7 mouse cellular contexts compared by ENCODE assay signal in genomic region chr17:45555452-45556106, GRCm38 (mm10). TPM values are rescaled to one million over a fixed set of nuclear protein-coding genes. Genes with fewer than 3 reads are reported as not detected.
A peak's percentile ranks its signal among the peaks of the same experiment; 100 is the strongest.
DNase-seq lines count a peak whose midpoint lies in the region; ATAC-seq lines count a peak whose summit lies in the region.

Nfkbie (plus strand) TSS chr17:45555703.

- H3K4me1 ChIP-seq in embryonic facial prominence, embryonic 10.5 days: peaks cover 58% of the 10 kb centered on the region
- peaks cover 29% of the 10 kb centered on the region for H3K4me1 ChIP-seq in limb, embryonic 12.5 days (replicated peaks)
- peaks cover 15% of the 10 kb centered on the region; the same call in 1 of the 2 replicates for H3K4me1 ChIP-seq in midbrain, embryonic 14.5 days (ENCODE audit: control insufficient read depth, insufficient read depth, low read length)

- H3K9ac ChIP-seq in limb, embryonic 12.5 days (replicated peaks): peak within 1 kb of the TSS; percentile 72
- H3K9ac ChIP-seq in midbrain, embryonic 14.5 days (replicated peaks; ENCODE audit: low read length): peak within 1 kb of the TSS; percentile 66

- DNase-seq in adrenal gland, postnatal 10 days: peak; percentile 98
- peak; percentile 98 for DNase-seq in embryonic facial prominence, embryonic 10.5 days (ENCODE audit: low spot score)
- peak; percentile 92 for DNase-seq in kidney, adult 11 months
- peak; percentile 94 for DNase-seq in midbrain, embryonic 14.5 days
- DNase-seq in spleen, adult 12 weeks (ENCODE audit: low spot score): peak; percentile 91

- ATAC-seq in granulocyte monocyte progenitor cell, adult 5-6 weeks (replicated peaks; ENCODE audit: poor library complexity, severe bottlenecking): peak; percentile 65
- ATAC-seq in limb, embryonic 12.5 days (ENCODE audit: insufficient number of reproducible peaks, insufficient read depth, low FRiP score, low TSS enrichment, low read depth): peak; percentile 48
- ATAC-seq in midbrain, embryonic 14.5 days (ENCODE audit: low FRiP score, low TSS enrichment): peak; percentile 83

- no peaks in the 10 kb centered on the region for H3K9me3 ChIP-seq in embryonic facial prominence, embryonic 10.5 days
- no peaks in the 10 kb centered on the region for H3K9me3 ChIP-seq in limb, embryonic 12.5 days
- no peaks in the 10 kb centered on the region for H3K9me3 ChIP-seq in midbrain, embryonic 14.5 days (ENCODE audit: control insufficient read depth, low read length)

- peaks cover 48% of the 10 kb centered on the region for H3K27me3 ChIP-seq in embryonic facial prominence, embryonic 10.5 days (replicated peaks; ENCODE audit: low read depth, poor library complexity, severe bottlenecking)
- peaks cover 39% of the 10 kb centered on the region for H3K27me3 ChIP-seq in limb, embryonic 12.5 days
- no peaks in the 10 kb centered on the region for H3K27me3 ChIP-seq in midbrain, embryonic 14.5 days (ENCODE audit: control insufficient read depth, insufficient read depth, low read length)

- peak within 1 kb of the TSS; percentile 72 for H3K27ac ChIP-seq in embryonic facial prominence, embryonic 10.5 days (replicated peaks)
- H3K27ac ChIP-seq in limb, embryonic 12.5 days: no peak within 1 kb of the TSS
- 0 out of 2 replicates have a peak within 1 kb of the TSS, but pooled peaks have one; percentile 9 for H3K27ac ChIP-seq in midbrain, embryonic 14.5 days (replicated peaks; ENCODE audit: low read depth, low read length)

- H3K4me3 ChIP-seq in embryonic facial prominence, embryonic 10.5 days: peak within 1 kb of the TSS; percentile 79
- H3K4me3 ChIP-seq in limb, embryonic 12.5 days (replicated peaks): peak within 1 kb of the TSS; percentile 58
- H3K4me3 ChIP-seq in midbrain, embryonic 14.5 days (replicated peaks; ENCODE audit: low read depth, low read length): peak within 1 kb of the TSS; percentile 59

- H3K4me2 ChIP-seq in limb, embryonic 12.5 days: peak within 1 kb of the TSS; percentile 94
- H3K4me2 ChIP-seq in midbrain, embryonic 14.5 days (ENCODE audit: low read length): peak within 1 kb of the TSS; percentile 96

- peaks cover 4% of the 10 kb centered on the region; the same call in 1 of the 2 replicates for H3K36me3 ChIP-seq in embryonic facial prominence, embryonic 10.5 days (replicated peaks)
- 0 out of 2 replicates have a peak, but pooled peaks cover 6% of the 10 kb centered on the region for H3K36me3 ChIP-seq in limb, embryonic 12.5 days
- H3K36me3 ChIP-seq in midbrain, embryonic 14.5 days (ENCODE audit: control insufficient read depth, insufficient read depth, low read length): no peaks in the 10 kb centered on the region

- WGBS in embryonic facial prominence, embryonic 10.5 days: under 1% methylated on average over 45 of the region's 45 CpGs
- WGBS in limb, embryonic 12.5 days: under 1% methylated on average over 45 of the region's 45 CpGs
- WGBS in midbrain, embryonic 14.5 days: under 1% methylated on average over 45 of the region's 45 CpGs

RNA-seq across cellular contexts. Expression of gene Nfkbie, which starts in this region (rescaled TPM):
- 1 to 10 TPM; 4.4 to 6.2 TPM for total RNA-seq in adrenal gland, postnatal 10 days (2021)
- 6.6 and 7.1 TPM in 2 replicates for polyA plus RNA-seq in embryonic facial prominence, embryonic 10.5 days (2016; fragmentation: Nextera tagmentation; extraction: Ambion mirVana)
- 4.6 and 7.8 TPM in 2 replicates for total RNA-seq in granulocyte monocyte progenitor cell, adult 5-6 weeks (2014; fragmentation: Nextera tagmentation)
- total RNA-seq in granulocyte monocyte progenitor cell, adult 5-6 weeks (2017): 4.9 and 6.0 TPM in 2 replicates
- polyA plus RNA-seq in limb, embryonic 12.5 days (2016; fragmentation: Nextera tagmentation; extraction: Ambion mirVana): 6.5 and 6.6 TPM in 2 replicates
- 4.2 and 4.9 TPM in 2 replicates for polyA plus RNA-seq in midbrain, embryonic 14.5 days (2014; fragmentation: Nextera tagmentation; extraction: Ambion mirVana)
